Mouse (Mus musculus) urinary bladder, postnatal 36 days (tissue): Measurements from ENCODE around the gene Tead2.

Source experiments
- DNase-seq, 2 experiments: peaks; one replicate each; pipeline ENCODE4 v3.0.0; 2022; ENCODE audit warnings: low spot score in 2 of 2, mixed read lengths in 1 of 2

Gene Tead2

DNA sequence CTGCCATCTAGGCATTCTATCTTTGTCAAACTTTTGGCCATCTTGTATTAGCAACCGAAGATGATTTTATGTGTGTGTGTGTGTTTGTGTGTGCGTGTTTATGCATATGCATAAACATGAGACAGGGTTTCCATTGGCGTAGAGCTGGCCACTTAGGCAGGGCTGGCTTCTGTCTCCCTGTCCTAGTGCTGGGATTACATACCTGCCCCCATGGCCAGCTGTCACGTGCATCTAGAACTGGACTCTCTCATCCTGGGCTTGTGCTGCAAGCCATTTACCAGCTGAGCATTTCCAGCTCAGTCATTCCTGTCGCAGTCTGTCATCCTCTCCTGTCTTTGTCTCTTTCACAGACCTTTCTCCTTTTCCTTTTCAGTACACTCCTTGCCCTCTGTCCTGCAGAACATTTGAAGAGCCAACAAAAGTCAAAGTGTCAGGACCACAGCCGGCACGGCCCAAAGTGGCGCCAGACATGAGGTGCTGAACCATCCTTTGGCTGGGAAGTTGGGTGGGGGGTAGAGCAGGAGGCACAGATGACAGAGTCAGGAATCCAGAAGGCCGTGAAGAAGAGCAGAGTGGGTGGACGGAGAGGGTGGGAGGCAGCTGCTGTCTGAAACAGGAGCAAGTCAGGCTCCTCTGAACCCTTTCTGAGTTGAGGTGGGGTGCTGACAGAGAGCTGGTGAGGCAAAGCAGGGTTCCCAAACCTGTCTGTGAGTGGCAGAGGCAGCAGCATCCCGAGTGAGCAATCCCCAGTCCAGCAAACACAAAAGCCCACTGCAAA, 41.7 kb downstream of the Tead2 start:
- DNase-seq: no peak

- no peak for DNase-seq
Measured at GRCm38 (mm10) chr7:45259281-45259680, 43.7 kb downstream of the Tead2 start.

DNA sequence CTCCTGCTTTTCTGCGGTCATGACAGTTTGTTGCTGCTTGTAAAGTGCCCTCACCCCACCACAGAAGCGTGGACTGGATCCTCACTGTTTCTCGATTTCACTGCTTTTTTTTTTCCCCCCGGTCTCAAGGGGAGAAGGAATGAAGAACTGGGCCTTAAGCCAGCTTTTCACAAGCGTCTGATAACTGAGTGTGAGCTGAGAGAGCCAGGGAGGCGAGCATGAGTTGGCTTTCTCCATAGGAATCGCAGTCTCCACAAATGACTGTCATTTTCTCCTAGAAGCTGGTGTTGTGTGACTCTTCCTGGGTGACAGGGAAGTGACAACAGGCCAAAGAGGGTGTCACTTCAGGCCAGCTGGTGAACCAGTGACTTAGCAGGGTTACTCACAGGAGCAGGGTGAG, 46.7 kb downstream of the Tead2 start:
- no peak for DNase-seq

DNA sequence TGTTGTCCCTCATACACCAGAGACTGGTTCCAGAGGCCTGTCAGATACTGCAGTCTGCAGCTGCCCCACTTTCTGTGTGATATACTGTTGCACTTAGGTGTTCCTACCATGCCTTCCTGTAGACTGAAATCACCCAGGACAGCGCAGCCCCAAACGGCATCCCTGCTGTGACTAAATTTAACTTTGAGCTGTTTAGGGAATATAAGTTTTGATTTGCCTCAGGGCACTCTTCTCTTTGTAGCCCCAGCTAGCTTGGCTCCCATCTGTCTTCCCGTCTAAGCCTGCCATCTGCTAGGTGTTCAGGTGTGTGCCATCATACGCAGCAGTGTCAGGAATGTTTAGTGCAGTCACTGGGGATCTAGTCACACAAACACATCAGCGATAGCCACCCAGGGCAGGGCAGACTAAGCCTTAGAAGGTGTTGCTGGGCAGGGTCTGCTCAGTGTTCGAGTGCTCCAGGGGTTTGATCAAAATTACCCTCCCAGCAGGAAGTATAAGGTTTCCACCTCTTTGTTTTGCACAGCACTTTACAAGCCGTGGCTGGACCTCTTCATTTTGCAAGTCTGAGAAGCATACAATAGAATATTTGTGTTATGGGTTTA, 47.6 kb downstream of the Tead2 start:
- no peak for DNase-seq

DNA sequence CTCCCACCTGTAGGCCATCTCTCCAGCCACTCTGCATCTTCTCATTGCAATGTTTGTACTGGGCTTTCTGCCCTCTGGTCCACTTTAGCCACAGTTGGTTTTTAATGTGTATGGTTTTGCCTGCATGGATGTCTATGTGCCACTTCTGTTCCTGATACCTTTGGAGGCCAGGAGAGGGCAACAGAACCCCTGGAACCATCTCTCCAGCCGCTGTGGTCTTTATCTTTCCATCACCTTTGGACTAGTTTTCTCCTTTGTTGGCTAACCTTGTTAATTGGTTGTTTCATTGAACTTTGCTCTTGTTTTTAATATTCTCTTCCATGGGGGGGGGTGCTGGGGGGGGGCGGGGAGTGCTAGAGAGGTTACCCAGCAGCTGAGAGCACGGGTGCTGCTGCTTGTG, 48.8 kb downstream of the Tead2 start:
- no peak for DNase-seq

GRCm38 (mm10) chr7:45265518-45265917, 50.0 kb downstream of the Tead2 start:
- DNase-seq: no peak

DNA sequence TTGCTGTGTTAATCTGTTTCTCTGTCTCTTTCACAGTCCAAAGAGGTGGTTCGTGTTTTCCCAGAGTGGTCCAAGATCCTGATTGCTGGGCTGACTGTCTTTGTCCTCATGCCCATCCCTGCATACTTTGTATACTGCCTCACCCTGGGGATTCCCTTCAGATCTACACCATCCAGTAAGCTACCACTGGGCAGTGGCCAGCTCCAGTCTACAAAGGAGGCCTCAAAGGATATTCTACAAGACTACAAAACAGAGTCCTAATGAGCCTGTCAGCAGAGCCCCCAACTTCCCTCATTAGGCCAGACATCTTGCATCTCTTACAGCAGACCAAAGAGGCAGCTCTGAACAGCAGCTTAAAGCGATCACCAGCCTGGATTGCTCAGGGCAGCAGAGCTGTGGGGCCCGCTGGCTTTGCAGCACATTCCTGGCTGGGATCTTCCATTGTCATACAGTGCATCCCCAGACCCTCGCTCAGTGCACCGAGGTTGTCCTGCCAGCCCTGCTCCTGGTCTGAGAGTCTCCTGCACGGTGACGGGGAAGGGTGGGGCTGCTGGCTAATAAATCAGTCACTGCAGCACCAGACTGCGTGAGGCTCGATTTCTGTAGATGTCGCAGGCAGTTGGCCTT, 57.3 kb downstream of the Tead2 start:
- no peak for DNase-seq

DNA sequence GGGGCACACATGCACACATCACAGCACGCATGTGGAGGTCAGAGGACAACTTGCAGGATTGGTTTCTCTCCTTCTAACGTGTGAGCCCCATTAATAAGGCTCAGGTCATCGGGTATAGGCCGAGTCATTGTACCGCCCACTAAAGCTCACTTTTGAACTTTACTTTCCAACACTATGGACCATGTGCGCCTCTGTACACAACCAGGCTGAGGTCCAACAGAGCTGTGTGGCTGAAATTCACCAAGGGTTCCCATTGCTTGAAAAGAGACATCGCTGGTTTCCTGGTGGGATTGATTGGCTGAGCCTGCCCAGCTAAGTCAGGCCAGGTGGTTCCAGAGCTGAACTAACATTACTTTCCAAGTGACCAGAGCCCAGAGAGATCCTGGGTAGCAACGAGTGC, 58.1 kb downstream of the Tead2 start:
- no peak for DNase-seq

DNA sequence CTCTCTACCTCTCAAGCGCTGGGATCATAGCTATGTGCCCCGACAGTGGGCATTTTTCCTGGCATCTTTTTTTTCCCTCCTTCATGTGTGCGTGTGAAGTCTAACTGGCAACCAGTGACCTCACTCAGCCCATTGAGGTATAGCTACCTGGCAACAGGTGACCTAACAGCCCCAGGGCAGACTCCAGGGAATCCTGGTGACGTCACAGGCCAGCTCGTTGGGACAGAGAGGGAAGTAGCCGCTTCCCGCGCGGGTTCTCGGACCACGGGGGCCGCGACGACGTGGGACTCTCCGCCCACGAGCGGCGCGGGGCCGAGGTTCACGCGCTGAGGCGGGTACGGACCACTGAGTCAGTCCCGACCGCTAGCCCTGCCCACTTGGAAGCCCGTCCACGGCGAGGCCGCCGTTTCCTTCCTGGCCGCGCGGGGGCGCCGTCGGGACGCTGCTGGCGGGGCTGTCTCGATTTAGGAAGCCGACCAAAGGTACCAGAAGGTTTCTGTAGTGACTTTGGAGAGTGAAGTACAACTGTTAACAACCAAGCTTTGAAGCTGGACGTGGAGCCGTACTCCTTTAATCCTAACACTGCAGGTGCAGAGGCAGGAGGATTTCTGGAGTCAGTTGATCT, 61.7 kb downstream of the Tead2 start, which contains the start of gene Slc6a21:
Gene Slc6a21, plus strand, starts transcription at position 378 of the 625 bp plus-strand sequence.
- DNase-seq: peak; percentile 67 to 82
